Mouse (Mus musculus) spleen, postnatal 4 days (tissue): ENCODE measurements around the gene Slc30a1.

Experiments used
- DNase-seq, 2 experiments: peaks; one replicate each; pipeline ENCODE4 v3.0.0; 2022; ENCODE audit warnings: low spot score in 2 of 2

Gene Slc30a1

GRCm38 (mm10) chr1:191906571-191907430 is at the start of gene Slc30a1:
Slc30a1 (plus strand) TSS chr1:191906767.
- peak; percentile 100 for DNase-seq

- DNase-seq, result no peak
These were observed 49.5 kb upstream of the Slc30a1 start for GRCm38 (mm10) chr1:191856886-191857651.

GRCm38 (mm10) chr1:191858136-191858535 is 48.4 kb upstream of the Slc30a1 start:
- no peak for DNase-seq

- no peak for DNase-seq
These were observed 46.7 kb upstream of the Slc30a1 start for GRCm38 (mm10) chr1:191859847-191860246.

- DNase-seq, result no peak
These were observed 45.3 kb upstream of the Slc30a1 start for GRCm38 (mm10) chr1:191861247-191861646.

- no peak for DNase-seq
These were observed 42.6 kb upstream of the Slc30a1 start for GRCm38 (mm10) chr1:191863833-191864550.

- DNase-seq, result no peak
These were observed 42.0 kb upstream of the Slc30a1 start for GRCm38 (mm10) chr1:191864551-191865027.

GRCm38 (mm10) chr1:191872076-191872710 is 34.4 kb upstream of the Slc30a1 start:
- DNase-seq, result no peak

GRCm38 (mm10) chr1:191875006-191875405 is 31.6 kb upstream of the Slc30a1 start:
- peak; percentile 64 to 72 for DNase-seq

GRCm38 (mm10) chr1:191875683-191876305 is 30.8 kb upstream of the Slc30a1 start:
- DNase-seq, result no peak

- DNase-seq, result no peak
These were observed 28.9 kb upstream of the Slc30a1 start for GRCm38 (mm10) chr1:191877681-191878080.

- DNase-seq, result no peak
These were observed 28.0 kb upstream of the Slc30a1 start for GRCm38 (mm10) chr1:191878518-191878921.

- no peak for DNase-seq
These were observed 26.3 kb upstream of the Slc30a1 start for GRCm38 (mm10) chr1:191880247-191880646.

GRCm38 (mm10) chr1:191880921-191881609 is 25.5 kb upstream of the Slc30a1 start:
- no peak for DNase-seq

GRCm38 (mm10) chr1:191881663-191882062 is 24.9 kb upstream of the Slc30a1 start:
- DNase-seq, result no peak

- no peak for DNase-seq
These were observed 23.9 kb upstream of the Slc30a1 start for GRCm38 (mm10) chr1:191882474-191883206.

- no peak for DNase-seq
These were observed 22.9 kb upstream of the Slc30a1 start for GRCm38 (mm10) chr1:191883654-191884053.

GRCm38 (mm10) chr1:191891912-191892311 is 14.7 kb upstream of the Slc30a1 start:
- no peak for DNase-seq

GRCm38 (mm10) chr1:191894386-191894785 is 12.2 kb upstream of the Slc30a1 start:
- DNase-seq, result no peak

- DNase-seq, result no peak
These were observed 11.7 kb upstream of the Slc30a1 start for GRCm38 (mm10) chr1:191894857-191895256.
